Mouse (Mus musculus) midbrain, embryonic 10.5 days (tissue): ENCODE data around the gene Fads3. TPM values are rescaled to one million over a fixed set of nuclear protein-coding genes. Genes with fewer than 3 reads are reported as not detected.

Source experiments
- DNase-seq: peaks from one replicate; pipeline ENCODE4 v3.0.0-alpha.2; 2017; ENCODE audit warnings: low spot score
- H3K27ac ChIP-seq: fragments of 300-500 bp; sonication (generic); replicated peaks from 2 replicates; pipeline ENCODE4 v1.5.1; 2016; ENCODE audit warnings: mild to moderate bottlenecking
- H3K27me3 ChIP-seq: fragments of 300-500 bp; sonication (generic); 2 replicates; pipeline ENCODE4 v1.6.1; 2016; ENCODE audit warnings: low read depth, mild to moderate bottlenecking; ENCODE audit not compliant: poor library complexity, severe bottlenecking
- H3K36me3 ChIP-seq: fragments of 300-500 bp; sonication (generic); 2 replicates; pipeline ENCODE4 v1.6.1; 2016; ENCODE audit warnings: mild to moderate bottlenecking, moderate library complexity
- H3K4me1 ChIP-seq: fragments of 300-500 bp; sonication (generic); 2 replicates; pipeline ENCODE4 v1.6.1; 2016
- H3K4me3 ChIP-seq: fragments of 300-500 bp; sonication (generic); 2 replicates; pipeline ENCODE4 v1.5.1; 2016; ENCODE audit warnings: mild to moderate bottlenecking, moderate library complexity
- H3K9me3 ChIP-seq: fragments of 300-500 bp; sonication (generic); replicated peaks from 2 replicates; pipeline ENCODE4 v1.6.1; 2016; ENCODE audit warnings: mild to moderate bottlenecking
- WGBS: fragments of 180-500 bp; shearing (Covaris S2); methylation state at CpG from one replicate; pipeline ENCODE4 v1.1.7; 2016; 5-methylcytosine and 5-hydroxymethylcytosine counted together
- polyA plus RNA-seq: library from polyadenylated mRNA; unstranded; fragments of >200 nt; fragmentation: Nextera tagmentation; extraction: Ambion mirVana; gene quantifications from 2 replicates; pipeline ENCODE4 v1.2.1, GENCODE M21; 2016

Fads3 gene
- polyA plus RNA-seq, 1 experiment from 2014 or later, result 5.5 TPM

DNA sequence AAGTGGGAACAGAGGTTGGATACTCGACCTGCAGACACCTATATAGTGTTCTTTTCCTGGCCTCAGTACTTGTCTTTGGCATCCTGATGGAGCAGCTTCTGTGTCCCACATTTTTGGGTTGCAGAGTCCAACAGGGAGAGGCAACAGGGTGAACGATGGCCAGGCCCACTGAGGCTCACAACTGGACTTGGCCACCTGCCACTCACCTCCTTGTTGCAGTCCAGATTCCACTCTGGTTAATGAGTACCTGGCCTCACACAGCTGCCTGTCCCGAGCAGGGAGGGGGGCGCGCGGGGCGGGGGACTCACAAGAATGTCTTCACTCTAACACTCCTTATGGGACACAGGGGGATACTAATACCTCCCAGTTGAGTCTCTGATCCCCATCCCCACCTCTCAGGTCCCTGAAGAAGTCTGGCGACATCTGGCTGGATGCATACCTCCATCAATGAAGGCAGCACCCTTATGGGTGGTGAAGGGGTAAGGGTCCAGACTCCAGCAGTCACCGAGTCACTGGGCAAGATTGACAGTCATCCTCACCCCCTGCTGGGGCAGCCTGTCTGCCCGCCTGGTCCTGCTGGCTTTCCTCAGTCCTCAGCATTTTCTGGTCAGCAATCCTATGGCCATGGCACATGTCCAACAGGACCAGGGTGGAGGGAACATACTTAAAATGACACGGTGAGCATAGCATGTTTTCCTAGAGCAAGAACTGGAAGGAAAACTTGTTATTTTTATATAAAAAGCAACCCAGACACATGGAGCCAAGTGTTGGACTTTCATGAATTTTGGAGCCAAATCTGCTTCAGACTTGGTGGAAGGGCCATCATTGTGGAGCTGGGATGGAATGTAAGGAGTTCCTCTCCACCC, 16.4 kb downstream of the Fads3 start:
- WGBS, result 76% methylated on average over 11 of the region's 11 CpGs
- no peak overlapping the region for H3K27ac ChIP-seq
- no peak overlapping the region for H3K4me3 ChIP-seq
- no peak for DNase-seq
- H3K9me3 ChIP-seq, result no peaks in the 10 kb centered on the region
- H3K4me1 ChIP-seq, result peaks cover 14% of the 10 kb centered on the region
- peaks cover 27% of the 10 kb centered on the region for H3K36me3 ChIP-seq
- no peaks in the 10 kb centered on the region for H3K27me3 ChIP-seq

- Histone ChIP-seq H3K4me1 (peaks cover 14% of the 10 kb centered on the region), H3K27me3 (no peaks in the 10 kb centered on the region), H3K27ac (no peak overlapping the region), H3K4me3 (no peak overlapping the region), H3K9me3 (no peaks in the 10 kb centered on the region), H3K36me3 (peaks cover 34% of the 10 kb centered on the region)
- 81% methylated on average over 1 of the region's 1 CpGs for WGBS
- DNase-seq, result no peak
Measured at GRCm38 (mm10) chr19:10058352-10058825, 17.0 kb downstream of the Fads3 start.

DNA sequence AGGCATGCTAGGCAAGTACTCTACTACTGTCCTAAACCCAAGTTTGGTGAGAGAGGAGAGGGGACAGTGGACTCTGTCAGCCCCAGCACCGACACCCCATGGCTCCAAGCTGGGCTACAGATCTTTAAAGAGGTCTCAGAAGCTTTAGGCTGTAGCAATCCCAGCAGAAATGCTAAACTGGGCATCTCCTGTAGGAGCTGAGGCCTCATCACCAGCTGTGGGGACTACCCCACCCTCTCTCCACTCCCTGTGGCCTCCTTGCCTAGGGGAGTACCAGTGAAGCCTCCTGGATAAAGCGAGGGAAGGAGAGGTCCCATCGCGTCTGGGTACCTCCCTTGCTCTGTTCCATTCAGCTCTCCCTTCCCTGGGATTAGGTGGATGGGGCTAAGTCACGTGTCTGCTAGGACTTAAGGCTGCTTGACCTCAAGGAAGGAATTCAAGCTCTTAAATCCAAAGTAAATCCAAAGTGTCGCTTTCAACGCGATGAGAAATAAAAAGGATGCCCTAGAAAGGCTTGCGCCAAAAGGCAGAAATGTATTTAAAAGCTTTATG, 17.6 kb downstream of the Fads3 start:
- Histone ChIP-seq H3K4me1 (peaks cover 14% of the 10 kb centered on the region), H3K27ac (no peak overlapping the region), H3K27me3 (no peaks in the 10 kb centered on the region), H3K9me3 (no peaks in the 10 kb centered on the region), H3K36me3 (peaks cover 40% of the 10 kb centered on the region), H3K4me3 (no peak overlapping the region)
- no peak for DNase-seq
- 53% methylated on average over 9 of the region's 9 CpGs for WGBS

DNA sequence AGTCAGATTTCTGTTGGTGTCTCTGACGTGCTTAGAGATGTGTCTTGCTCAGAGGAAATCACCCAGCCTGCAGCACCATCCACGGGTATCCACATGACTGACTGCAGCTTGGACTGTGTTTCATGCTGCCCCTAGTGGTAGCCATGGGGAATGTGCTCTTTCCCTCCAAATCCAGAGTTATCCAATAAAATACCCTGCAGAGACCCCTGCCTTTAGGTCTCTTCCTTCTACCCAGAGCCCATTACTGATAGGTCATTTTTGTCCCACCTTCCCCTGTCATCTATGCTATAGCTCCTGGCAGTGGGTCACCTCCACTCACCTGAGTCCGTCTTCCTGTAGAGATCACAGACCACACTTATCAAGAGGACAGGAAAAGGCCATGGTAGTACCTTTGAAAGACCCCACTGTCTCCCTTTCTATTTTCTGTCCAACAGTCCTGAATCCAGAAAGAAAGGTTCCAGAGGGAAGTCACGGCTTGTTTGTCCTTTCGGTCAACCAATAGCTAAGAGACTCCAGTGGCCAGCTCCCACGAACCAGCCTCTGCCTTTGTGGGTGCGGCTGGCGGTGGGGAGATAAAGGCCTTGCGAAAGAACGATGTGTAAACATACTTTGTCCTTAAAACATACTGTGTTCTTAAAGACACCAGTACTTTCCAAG, 18.7 kb downstream of the Fads3 start:
- no peaks in the 10 kb centered on the region for H3K9me3 ChIP-seq
- peaks cover 14% of the 10 kb centered on the region for H3K4me1 ChIP-seq
- DNase-seq, result peak; percentile 53
- 59% methylated on average over 10 of the region's 10 CpGs for WGBS
- H3K36me3 ChIP-seq, result peaks cover 51% of the 10 kb centered on the region
- no peak overlapping the region; the same call in 1 of the 2 replicates for H3K27ac ChIP-seq
- no peaks in the 10 kb centered on the region for H3K27me3 ChIP-seq
- H3K4me3 ChIP-seq, result no peak overlapping the region

GRCm38 (mm10) chr19:10060783-10061590, 19.6 kb downstream of the Fads3 start:
- no peak overlapping the region for H3K4me3 ChIP-seq
- peak; percentile 26 for DNase-seq
- H3K27me3 ChIP-seq, result no peaks in the 10 kb centered on the region
- 60% methylated on average over 8 of the region's 8 CpGs for WGBS
- no peak overlapping the region; the same call in 1 of the 2 replicates for H3K27ac ChIP-seq
- peaks cover 60% of the 10 kb centered on the region for H3K36me3 ChIP-seq
- no peaks in the 10 kb centered on the region for H3K9me3 ChIP-seq
- peaks cover 14% of the 10 kb centered on the region for H3K4me1 ChIP-seq

DNA sequence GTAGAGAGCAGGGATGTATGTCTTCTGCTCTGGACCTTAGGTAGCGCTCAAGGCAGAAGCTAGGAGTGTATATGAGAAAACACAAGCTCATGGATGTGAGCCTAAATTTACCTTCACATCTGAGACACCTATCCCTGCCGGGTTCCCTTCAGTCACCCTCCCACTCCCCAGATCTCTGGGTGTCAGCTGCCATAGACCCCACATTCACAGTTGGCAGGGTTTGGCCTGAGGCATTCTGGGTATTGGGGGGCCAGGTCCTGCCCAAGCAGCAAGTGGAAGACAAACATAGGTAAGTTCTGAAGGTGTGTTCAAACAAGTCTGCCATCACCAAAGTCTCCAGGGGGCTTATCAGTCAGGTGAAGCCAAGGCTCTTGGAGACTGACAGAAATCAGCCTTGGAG, 20.3 kb downstream of the Fads3 start:
- H3K4me3 ChIP-seq, result no peak overlapping the region
- H3K27ac ChIP-seq, result no peak overlapping the region; the same call in 1 of the 2 replicates
- H3K4me1 ChIP-seq, result peaks cover 14% of the 10 kb centered on the region
- no peaks in the 10 kb centered on the region for H3K27me3 ChIP-seq
- H3K9me3 ChIP-seq, result no peaks in the 10 kb centered on the region
- H3K36me3 ChIP-seq, result peaks cover 66% of the 10 kb centered on the region
- no peak for DNase-seq
- WGBS, result 95% methylated on average over 2 of the region's 2 CpGs

GRCm38 (mm10) chr19:10062292-10062691, 20.9 kb downstream of the Fads3 start:
- Histone ChIP-seq H3K27ac (no peak overlapping the region), H3K27me3 (no peaks in the 10 kb centered on the region), H3K4me1 (peaks cover 14% of the 10 kb centered on the region), H3K36me3 (peaks cover 70% of the 10 kb centered on the region), H3K4me3 (no peak overlapping the region), H3K9me3 (no peaks in the 10 kb centered on the region)
- WGBS, result 93% methylated on average over 8 of the region's 8 CpGs
- no peak for DNase-seq

DNA sequence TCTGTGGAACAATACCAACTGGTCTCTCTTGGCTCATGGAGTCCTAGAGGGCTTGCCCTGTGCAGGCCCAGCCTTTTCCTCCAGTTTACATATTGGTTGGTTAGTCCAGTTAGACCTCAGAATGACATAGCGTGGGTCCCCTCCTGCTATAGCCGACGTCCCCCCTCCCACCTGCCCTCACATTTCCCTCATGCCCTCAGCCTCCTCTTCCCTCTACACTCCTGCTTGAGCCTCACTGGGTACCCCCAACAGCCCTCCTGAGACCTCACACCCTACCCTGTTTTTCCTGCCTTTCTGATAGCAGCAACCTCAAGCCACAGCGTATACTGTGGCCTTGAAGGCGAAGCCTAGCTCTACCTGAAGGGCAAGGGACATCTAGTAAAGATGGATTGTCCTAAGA, 21.5 kb downstream of the Fads3 start:
- no peak overlapping the region for H3K27ac ChIP-seq
- WGBS, result 92% methylated on average over 5 of the region's 5 CpGs
- H3K4me3 ChIP-seq, result no peak overlapping the region
- DNase-seq, result no peak
- H3K4me1 ChIP-seq, result peaks cover 14% of the 10 kb centered on the region
- H3K36me3 ChIP-seq, result peaks cover 70% of the 10 kb centered on the region
- H3K9me3 ChIP-seq, result no peaks in the 10 kb centered on the region
- no peaks in the 10 kb centered on the region for H3K27me3 ChIP-seq

- H3K27me3 ChIP-seq, result no peaks in the 10 kb centered on the region
Measured at GRCm38 (mm10) chr19:10064173-10065012, 23.0 kb downstream of the Fads3 start.

DNA sequence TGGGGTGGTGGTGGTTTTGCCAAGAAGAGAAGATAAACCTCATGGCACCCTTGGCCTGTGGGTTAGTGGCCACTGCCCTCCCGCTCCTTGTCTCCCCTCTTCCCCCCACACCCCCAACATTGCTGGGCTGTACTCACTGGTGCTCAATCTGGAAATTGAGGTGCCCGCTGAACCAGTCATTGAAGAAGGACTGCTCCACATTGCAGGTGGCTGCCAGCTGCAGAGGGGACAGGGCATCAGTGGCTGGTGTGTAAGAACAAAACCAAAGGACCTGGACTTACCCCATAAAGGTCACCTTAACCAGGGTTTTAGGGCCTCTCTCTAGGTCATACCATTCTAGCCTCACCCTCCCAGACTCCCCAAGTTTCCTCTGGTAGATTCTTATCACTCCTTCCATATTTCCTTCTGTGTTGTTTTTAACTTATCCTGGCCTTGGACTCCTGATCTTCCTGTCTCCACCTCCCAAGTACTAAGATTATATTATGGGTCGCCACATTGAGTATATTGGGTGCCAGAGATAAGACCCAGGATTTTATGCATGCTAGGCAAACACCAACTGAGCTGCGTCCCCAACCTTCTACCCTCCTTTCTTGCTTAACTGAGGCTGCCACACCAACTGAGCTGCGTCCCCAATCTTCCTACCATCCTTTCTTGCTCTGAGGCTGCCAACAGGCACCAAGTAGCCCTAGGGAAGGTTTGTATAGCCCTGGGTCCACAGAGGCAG, 24.3 kb downstream of the Fads3 start:
- no peak for DNase-seq
- no peaks in the 10 kb centered on the region for H3K9me3 ChIP-seq
- WGBS, result 95% methylated on average over 5 of the region's 5 CpGs

More at GRCm38 (mm10) chr19:10064173-10065012, 23.0 kb downstream of the Fads3 start:
- H3K4me1 ChIP-seq, result peaks cover 9% of the 10 kb centered on the region
- H3K4me3 ChIP-seq, result no peak overlapping the region
- H3K9me3 ChIP-seq, result no peaks in the 10 kb centered on the region
- WGBS, result 90% methylated on average over 10 of the region's 10 CpGs
- H3K36me3 ChIP-seq, result peaks cover 85% of the 10 kb centered on the region
- H3K27ac ChIP-seq, result no peak overlapping the region
- no peak for DNase-seq

DNA sequence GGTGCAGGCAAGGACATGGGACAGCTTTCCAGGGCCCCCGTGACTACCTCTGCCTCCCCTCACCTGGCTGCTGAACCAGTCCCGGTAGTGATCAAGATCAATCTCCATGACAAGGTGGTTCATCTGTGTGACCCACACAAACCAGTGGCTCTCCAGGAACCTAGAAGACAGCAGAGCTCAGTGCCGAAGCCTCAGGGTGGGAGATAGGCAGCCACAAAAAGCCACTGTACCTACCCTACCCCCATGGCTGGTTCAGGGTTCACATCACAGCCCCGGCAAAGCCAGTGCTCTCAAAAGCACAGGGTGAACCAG, 24.8 kb downstream of the Fads3 start:
- Histone ChIP-seq H3K9me3 (no peaks in the 10 kb centered on the region), H3K4me3 (no peak overlapping the region), H3K36me3 (peaks cover 100% of the 10 kb centered on the region), H3K4me1 (0 out of 2 replicates have a peak, but pooled peaks cover 3% of the 10 kb centered on the region), H3K27ac (no peak overlapping the region), H3K27me3 (no peaks in the 10 kb centered on the region)
- no peak for DNase-seq
- WGBS, result 94% methylated on average over 4 of the region's 4 CpGs

More for the DNA sequence above, 24.3 kb downstream of the Fads3 start:
- Histone ChIP-seq H3K27ac (no peak overlapping the region), H3K27me3 (no peaks in the 10 kb centered on the region), H3K4me1 (0 out of 2 replicates have a peak, but pooled peaks cover 6% of the 10 kb centered on the region), H3K36me3 (peaks cover 98% of the 10 kb centered on the region), H3K4me3 (no peak overlapping the region)
